Mouse (Mus musculus) lung, embryonic 14.5 days (tissue): Measurements from ENCODE around the gene Ap2a2. TPM values are rescaled to one million over a fixed set of nuclear protein-coding genes. Genes with fewer than 3 reads are reported as not detected.
A peak's percentile ranks its signal among the peaks of the same experiment; 100 is the strongest.

Experiments used
- ATAC-seq: fragments of 200-750 bp; cut with Nextera tagmentation; 2 replicates; pipeline ENCODE4 v1.8.0; 2017; ENCODE audit warnings: mild to moderate bottlenecking, moderate TSS enrichment, moderate library complexity; ENCODE audit not compliant: insufficient read depth
- DNase-seq: peaks from one replicate; pipeline ENCODE4 v3.0.0-alpha.2; 2015
- H3K27ac ChIP-seq: fragments of 300-500 bp; sonication (generic); 2 replicates; pipeline ENCODE4 v1.5.1; 2014; ENCODE audit warnings: low read depth, mild to moderate bottlenecking, moderate library complexity
- H3K27me3 ChIP-seq: fragments of 300-500 bp; sonication (generic); 2 replicates; pipeline ENCODE4 v1.6.1; 2014; ENCODE audit warnings: low read length, control low read depth; ENCODE audit not compliant: insufficient read depth
- H3K36me3 ChIP-seq: fragments of 300-500 bp; sonication (generic); 2 replicates; pipeline ENCODE4 v1.6.1; 2014; ENCODE audit warnings: control low read depth; ENCODE audit not compliant: insufficient read depth
- H3K4me1 ChIP-seq: fragments of 300-500 bp; sonication (generic); 2 replicates; pipeline ENCODE4 v1.6.1; 2014; ENCODE audit warnings: antibody characterized with exemption, control low read depth; ENCODE audit not compliant: insufficient read depth
- H3K4me2 ChIP-seq: fragments of 300-500 bp; sonication (generic); 2 replicates; pipeline ENCODE4 v1.6.1; 2014; ENCODE audit warnings: mild to moderate bottlenecking
- H3K4me3 ChIP-seq: fragments of 300-500 bp; sonication (generic); 2 replicates; pipeline ENCODE4 v1.5.1; 2014; ENCODE audit warnings: low read depth, low read length
- H3K9ac ChIP-seq: fragments of 300-500 bp; sonication (generic); 2 replicates; pipeline ENCODE4 v1.6.1; 2014
- H3K9me3 ChIP-seq: fragments of 300-500 bp; sonication (generic); 2 replicates; pipeline ENCODE4 v1.6.1; 2016; ENCODE audit warnings: low read depth, low read length, control low read depth
- CTCF ChIP-seq: IDR thresholded peaks from 2 replicates; pipeline ENCODE4 v1.5.1; 2016; ENCODE audit warnings: antibody characterized with exemption, low read depth
- WGBS: fragments of 180-500 bp; shearing (Covaris S2); extraction: QIAGEN DNeasy Blood & Tissue Kit; methylation state at CpG from one replicate; pipeline ENCODE4 v1.1.7; 2014; 5-methylcytosine and 5-hydroxymethylcytosine counted together
- polyA plus RNA-seq: library from polyadenylated mRNA; unstranded; fragments of >200 nt; fragmentation: Nextera tagmentation; extraction: Ambion mirVana; gene quantifications from 2 replicates; pipeline ENCODE4 v1.2.1, GENCODE M21; 2014

Ap2a2 gene
- polyA plus RNA-seq, 1 experiment from 2014 or later = 67.6 TPM

DNA sequence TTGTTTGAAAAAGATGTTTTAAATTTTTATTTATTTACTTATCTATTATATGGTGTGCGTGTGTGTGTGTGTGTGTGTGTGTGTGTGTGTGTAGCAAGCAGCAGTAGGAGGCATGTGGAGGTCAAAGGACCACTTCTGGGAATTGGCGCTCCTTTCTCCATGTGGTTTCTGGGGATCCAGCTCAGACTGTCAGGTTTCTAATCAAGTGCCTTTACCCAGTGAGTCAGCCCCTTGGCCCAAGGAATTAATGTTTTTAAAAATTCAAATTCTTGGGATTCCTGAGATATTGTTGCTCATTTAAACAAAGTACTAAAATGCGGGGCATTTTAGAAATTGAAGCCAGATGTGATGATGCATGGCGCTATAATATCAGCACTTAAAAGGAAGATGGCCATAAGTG is 20.3 kb upstream of the Ap2a2 start:
- no peak overlapping the region for H3K9ac ChIP-seq
- no peak for TF ChIP-seq CTCF
- 68% methylated on average over 4 of the region's 4 CpGs for WGBS
- ATAC-seq (no peak), DNase-seq (no peak)
- peaks cover 15% of the 10 kb centered on the region for H3K4me1 ChIP-seq
- H3K36me3 ChIP-seq = no peaks in the 10 kb centered on the region
- H3K4me2 ChIP-seq = no peak overlapping the region
- no peaks in the 10 kb centered on the region for H3K27me3 ChIP-seq
- H3K4me3 ChIP-seq = no peak overlapping the region
- no peak overlapping the region for H3K27ac ChIP-seq
- H3K9me3 ChIP-seq = no peaks in the 10 kb centered on the region

DNA sequence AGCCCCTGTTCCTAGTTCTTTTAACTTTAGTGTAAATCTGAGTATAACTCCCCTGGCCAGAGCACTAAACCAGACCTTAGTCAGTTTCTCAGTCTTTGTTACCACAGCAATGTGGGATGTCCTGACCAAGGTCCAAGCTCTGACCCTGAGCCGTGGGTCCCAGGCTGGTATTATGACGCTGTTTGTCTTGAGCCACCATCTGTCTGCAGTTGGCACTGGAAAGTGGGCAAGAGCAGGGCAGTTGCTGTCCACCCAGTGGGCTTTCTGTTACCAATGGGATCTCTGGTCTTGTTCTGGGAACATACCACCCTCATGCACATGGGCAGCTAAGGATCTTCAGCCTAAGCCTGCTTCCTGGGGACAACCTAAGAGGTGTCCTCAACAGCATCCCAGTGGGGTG is 19.4 kb upstream of the Ap2a2 start:
- H3K9me3 ChIP-seq = no peaks in the 10 kb centered on the region
- H3K4me2 ChIP-seq = no peak overlapping the region
- H3K9ac ChIP-seq = no peak overlapping the region
- H3K27ac ChIP-seq = no peak overlapping the region
- no peaks in the 10 kb centered on the region for H3K36me3 ChIP-seq
- no peak for ATAC-seq
- no peak for DNase-seq
- TF ChIP-seq CTCF = no peak
- H3K4me3 ChIP-seq = no peak overlapping the region
- WGBS = 88% methylated on average over 2 of the region's 2 CpGs
- H3K27me3 ChIP-seq = no peaks in the 10 kb centered on the region
- peaks cover 15% of the 10 kb centered on the region for H3K4me1 ChIP-seq

DNA sequence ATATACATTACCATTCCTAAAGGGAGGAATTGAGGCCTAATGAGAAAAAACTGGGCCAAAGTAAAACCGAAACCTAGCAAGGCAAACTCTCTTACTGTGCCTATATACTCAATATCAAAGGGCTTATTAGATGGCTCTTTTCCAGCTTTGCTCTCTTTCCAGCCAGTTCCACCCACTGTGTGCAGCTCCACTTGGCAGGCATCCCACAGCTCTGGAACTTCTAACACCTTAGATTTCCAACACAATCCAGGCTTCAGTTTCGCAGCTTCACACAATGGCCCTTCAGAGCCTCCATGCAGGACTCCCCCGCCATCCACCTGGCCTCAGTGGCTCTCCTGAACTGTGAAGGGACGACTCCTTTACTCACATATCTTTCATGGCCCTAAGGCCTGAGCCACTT is 17.3 kb upstream of the Ap2a2 start:
- H3K9ac ChIP-seq = no peak overlapping the region
- ATAC-seq (no peak), DNase-seq (peak; percentile 76)

DNA sequence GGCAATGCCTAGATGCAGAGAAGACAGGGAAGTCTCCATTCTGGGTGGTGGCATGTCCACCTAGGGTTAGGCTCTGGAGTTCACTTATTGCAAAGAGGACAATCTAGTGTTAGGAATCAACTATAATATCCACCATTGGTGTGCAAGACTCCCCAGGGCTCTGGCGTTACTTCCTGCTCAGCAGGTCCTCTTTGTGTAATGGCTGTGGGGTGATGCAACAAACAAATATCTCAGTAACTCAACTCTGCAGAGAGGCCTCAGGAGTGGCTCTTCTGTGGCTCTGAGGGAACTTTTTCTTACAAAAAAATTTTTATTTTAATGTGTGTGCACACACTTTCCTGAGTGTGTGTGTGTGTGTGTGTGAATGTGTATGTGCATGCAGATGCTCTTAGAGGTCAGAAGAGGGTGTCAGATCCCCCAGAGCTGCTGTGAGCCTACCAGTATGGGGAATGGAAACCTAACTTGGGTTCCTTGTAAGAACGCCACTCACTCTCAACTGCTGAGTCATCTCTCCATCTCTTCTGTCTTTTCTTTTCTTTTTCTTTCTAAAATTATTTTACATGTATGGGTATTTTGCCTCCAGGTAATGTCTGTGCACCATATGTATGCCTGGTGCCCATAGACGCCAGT is 12.4 kb upstream of the Ap2a2 start:
- 84% methylated on average over 3 of the region's 3 CpGs for WGBS
- no peak for TF ChIP-seq CTCF
- DNase-seq (no peak), ATAC-seq (no peak)
- H3K9me3 ChIP-seq = no peaks in the 10 kb centered on the region
- no peak overlapping the region for H3K4me2 ChIP-seq
- H3K4me1 ChIP-seq = no peaks in the 10 kb centered on the region
- H3K9ac ChIP-seq = no peak overlapping the region
- no peaks in the 10 kb centered on the region for H3K36me3 ChIP-seq
- no peaks in the 10 kb centered on the region for H3K27me3 ChIP-seq
- no peak overlapping the region for H3K27ac ChIP-seq
- H3K4me3 ChIP-seq = no peak overlapping the region

More for the DNA sequence above, 17.3 kb upstream of the Ap2a2 start:
- H3K36me3 ChIP-seq = no peaks in the 10 kb centered on the region
- no peaks in the 10 kb centered on the region for H3K9me3 ChIP-seq
- no peak for TF ChIP-seq CTCF
- peaks cover 6% of the 10 kb centered on the region; the same call in 1 of the 2 replicates for H3K4me1 ChIP-seq
- H3K4me2 ChIP-seq = no peak overlapping the region
- 61% methylated on average over 4 of the region's 4 CpGs for WGBS
- no peaks in the 10 kb centered on the region for H3K27me3 ChIP-seq
- H3K27ac ChIP-seq = no peak overlapping the region
- H3K4me3 ChIP-seq = no peak overlapping the region

DNA sequence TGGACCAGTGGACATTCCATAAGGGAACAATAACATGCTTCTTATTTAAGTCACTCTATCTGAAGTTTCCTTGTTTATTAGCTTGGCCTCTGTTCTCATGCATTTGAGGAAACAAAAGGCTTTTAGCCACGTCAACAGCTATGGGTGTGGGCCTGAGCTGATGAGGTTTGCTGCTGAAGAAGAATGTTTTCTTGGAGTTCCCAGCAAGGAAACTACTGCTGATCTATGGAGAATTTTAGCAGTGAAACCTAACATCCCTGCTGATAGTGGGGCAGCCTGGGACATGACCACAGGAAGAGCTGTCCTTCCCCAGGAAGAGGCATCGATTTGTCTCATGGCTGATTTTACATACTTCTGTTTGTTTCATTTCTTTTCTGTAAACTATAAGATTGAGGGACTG is 11.5 kb upstream of the Ap2a2 start:
- WGBS = 63% methylated on average over 2 of the region's 2 CpGs
- H3K27me3 ChIP-seq = no peaks in the 10 kb centered on the region
- H3K4me1 ChIP-seq = no peaks in the 10 kb centered on the region
- H3K9ac ChIP-seq = no peak overlapping the region
- H3K27ac ChIP-seq = no peak overlapping the region
- no peaks in the 10 kb centered on the region for H3K9me3 ChIP-seq
- no peak overlapping the region for H3K4me2 ChIP-seq
- TF ChIP-seq CTCF = no peak
- DNase-seq (no peak), ATAC-seq (no peak)
- no peak overlapping the region for H3K4me3 ChIP-seq
- no peaks in the 10 kb centered on the region for H3K36me3 ChIP-seq

DNA sequence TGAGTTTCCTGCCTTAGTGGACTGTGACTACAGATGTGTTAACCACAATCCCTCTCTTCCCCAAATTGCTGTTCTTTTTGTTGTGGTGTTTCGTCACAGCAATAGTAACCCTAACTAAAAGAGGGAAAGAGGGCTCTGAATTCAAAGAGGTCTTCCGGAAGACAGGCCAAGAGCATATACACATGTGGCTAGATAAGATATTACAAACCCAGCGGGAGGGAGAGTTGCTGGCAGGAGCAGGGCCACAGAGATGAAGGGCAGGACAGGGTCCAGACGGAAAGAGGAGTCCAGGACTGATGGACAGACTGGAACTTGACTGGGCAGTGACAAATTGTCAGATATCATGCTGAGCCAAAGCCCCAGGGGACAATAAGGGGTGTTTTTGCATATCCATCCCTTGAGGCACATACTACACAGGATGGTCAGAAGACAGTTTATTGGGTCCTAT is 3.6 kb upstream of the Ap2a2 start:
- WGBS = 52% methylated on average over 4 of the region's 4 CpGs
- Histone ChIP-seq H3K4me1 (no peaks in the 10 kb centered on the region), H3K9ac (no peak overlapping the region), H3K27ac (peak overlapping the region; percentile 3; the same call in 1 of the 2 replicates), H3K4me2 (no peak overlapping the region), H3K27me3 (no peaks in the 10 kb centered on the region), H3K4me3 (no peak overlapping the region), H3K36me3 (no peaks in the 10 kb centered on the region), H3K9me3 (no peaks in the 10 kb centered on the region)
- DNase-seq = no peak
- no peak for TF ChIP-seq CTCF
- no peak for ATAC-seq

DNA sequence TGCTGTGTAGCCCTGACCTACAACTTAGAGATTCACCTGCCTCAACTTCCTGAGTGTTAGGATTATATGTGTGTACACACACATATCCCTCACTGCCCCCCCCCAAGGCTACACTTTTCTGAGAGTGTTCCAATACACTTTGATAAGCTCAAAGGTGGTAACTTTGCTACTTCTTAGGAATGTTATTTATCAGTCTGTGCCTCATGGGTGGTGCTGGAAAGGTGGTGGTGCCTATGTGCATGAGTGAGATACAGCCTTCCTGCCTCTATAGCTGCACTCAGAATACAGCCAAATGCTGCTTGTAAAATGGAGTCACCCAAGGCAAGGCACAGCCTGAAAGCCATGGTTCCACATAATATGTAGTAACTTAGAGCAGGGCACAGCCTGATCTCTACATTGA is 3.0 kb upstream of the Ap2a2 start:
- no peaks in the 10 kb centered on the region for H3K4me1 ChIP-seq
- DNase-seq = no peak
- no peak overlapping the region for H3K9ac ChIP-seq
- H3K27me3 ChIP-seq = no peaks in the 10 kb centered on the region
- H3K4me3 ChIP-seq = no peak overlapping the region
- no peak for TF ChIP-seq CTCF
- ATAC-seq = no peak
- no peaks in the 10 kb centered on the region for H3K9me3 ChIP-seq
- no peak overlapping the region for H3K4me2 ChIP-seq
- no peak overlapping the region for H3K27ac ChIP-seq
- H3K36me3 ChIP-seq = no peaks in the 10 kb centered on the region
